Mouse (Mus musculus) A20 (cell line): ENCODE data around the gene Rhebl1.

Experiments used
- DNase-seq: peaks from one replicate; pipeline ENCODE4 v3.0.0-alpha.2; 2011; ENCODE audit warnings: low read depth, low spot score

Gene Rhebl1

DNA sequence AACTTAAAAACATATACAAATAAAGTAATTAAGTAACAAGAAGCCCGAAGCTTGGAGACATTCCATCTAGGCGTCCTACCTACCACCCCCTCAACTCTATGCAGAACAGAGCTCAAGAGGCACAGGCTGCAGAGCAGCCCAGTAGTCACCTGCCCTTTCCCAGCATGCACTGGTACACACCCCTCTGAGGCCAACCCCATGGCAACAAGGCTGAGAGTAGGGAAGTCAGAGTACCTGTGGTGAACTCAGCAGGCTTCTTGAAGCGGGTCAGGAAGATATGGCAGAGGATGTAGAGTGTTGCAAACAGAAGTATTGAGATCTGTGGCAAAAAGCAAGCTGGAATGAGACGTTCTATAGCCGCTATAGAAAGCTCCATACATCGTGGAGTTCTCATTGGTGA lies 20.6 kb upstream of the Rhebl1 start:
- no peak for DNase-seq

DNA sequence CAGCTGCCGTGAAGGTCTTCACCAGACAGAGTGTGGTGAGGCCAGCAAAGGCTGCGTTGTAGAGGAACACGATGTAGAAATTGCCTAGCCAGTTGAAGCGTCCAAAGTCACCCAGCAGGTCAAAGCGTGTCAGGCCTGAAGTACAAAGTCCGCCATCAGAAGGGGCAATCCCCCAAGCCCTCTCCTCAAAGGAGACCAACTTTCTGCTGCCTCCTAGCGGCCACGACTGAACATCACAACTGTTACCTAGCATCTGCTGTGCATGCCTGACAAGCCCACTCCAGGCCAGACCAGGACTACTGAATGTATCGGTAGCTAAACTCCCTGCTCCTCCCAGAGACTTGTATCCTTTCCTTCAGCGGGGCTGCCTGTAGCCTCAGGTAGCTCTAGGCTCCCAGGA lies 10.4 kb upstream of the Rhebl1 start:
- peak; percentile 52 for DNase-seq

DNA sequence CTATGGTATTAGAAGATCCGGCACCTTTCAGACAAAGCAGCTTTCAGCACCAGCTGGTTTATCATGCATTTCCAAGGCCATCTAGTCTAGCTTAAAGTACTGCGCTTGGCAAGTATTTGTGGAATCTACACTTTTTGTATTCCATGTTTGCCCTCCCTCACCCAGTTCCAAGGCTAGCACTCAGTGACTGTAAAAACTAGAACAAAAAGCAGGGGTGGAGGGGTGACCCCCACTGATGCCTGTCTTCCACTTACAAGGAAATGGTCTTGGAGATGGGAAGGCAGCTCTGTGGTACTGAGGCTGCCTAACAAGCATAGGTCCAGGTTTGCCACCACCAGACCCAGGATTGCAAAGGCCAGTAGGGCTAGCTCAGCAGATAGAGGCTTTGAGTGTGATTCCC lies 8.3 kb upstream of the Rhebl1 start:
- no peak for DNase-seq

DNA sequence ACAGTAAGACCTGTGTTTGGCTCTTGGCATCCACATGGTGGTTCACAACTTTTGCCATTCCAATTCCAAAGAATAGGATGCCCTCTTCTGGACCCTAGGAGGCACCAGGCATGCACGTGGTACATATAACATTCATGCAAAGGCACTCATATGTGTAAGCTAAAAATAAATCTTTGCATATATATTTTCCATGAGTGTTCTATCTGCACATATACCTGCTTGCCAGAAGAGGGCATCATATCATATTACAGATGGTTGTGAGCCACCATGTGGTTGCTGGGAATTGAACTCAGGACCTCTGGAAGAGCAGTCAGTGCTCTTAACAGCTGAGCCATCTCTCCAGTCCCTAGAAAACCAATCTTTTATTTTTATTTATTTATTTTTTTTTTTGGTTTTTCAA lies 7.2 kb upstream of the Rhebl1 start:
- no peak for DNase-seq

DNA sequence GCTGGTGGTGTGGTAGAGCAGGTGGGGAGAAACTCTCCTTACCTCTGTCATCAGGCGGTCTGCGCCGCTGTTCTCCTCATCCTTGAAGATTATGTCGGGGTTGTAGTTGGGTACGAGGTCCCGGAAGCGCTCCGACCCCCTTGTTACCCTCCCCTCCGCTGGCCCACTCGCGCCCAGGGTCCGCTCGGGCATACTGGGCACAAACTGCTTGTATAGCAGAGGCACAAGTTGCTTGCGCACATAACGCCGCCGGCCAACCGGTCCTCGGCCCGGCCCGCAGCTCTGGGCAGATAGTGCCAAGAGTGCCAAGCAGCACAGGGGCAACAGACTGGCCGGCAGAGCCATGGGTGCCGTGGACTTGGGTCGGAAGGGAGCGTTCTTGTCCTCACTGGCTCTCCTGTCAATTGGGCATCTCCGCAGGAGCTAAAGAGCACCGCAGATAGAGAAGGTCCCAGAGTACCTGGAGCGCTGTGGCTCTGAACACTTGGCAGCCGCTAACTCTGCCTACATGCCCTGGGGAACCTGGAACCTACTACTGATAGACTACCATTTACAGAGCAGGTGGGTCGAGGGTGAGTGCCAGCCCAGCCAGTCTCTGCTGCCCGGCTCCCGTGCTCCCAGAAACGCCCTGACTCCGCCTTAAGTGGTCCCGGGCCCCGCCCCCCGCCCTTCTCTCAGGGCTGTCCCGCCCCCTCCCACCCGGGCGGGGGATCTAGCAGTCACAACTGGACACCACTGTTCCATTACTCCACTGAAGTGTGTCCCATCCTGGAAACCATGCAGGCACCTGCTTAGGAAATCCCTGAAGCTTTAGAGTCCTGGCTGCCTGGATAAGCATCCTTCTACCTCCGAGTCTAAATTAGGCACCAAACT lies 3.8 kb upstream of the Rhebl1 start, which contains the start of gene Dhh:
TSS of gene Dhh (minus strand) at position 613 of the 873 bp plus-strand sequence.
- no peak for DNase-seq

DNA sequence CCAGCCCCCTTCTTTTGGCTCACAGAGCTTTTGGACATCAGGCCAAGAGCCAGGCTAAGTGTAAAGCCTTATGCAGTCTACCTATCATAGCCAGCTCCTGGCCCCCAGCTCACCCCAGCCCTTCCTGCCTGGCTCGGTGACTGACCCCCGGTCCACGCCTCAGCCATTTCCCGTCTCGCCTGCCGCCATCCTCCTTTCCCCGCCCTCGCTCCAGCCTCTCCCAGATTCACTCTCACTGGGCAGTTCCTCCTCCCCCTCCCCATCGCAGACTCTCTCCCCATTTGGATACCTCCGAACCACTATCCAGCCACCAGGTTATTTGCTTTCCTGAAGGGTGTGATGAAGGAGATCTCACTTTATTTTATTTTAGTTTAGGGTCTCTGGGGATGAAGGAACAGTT lies 3.2 kb upstream of the Rhebl1 start:
- no peak for DNase-seq

DNA sequence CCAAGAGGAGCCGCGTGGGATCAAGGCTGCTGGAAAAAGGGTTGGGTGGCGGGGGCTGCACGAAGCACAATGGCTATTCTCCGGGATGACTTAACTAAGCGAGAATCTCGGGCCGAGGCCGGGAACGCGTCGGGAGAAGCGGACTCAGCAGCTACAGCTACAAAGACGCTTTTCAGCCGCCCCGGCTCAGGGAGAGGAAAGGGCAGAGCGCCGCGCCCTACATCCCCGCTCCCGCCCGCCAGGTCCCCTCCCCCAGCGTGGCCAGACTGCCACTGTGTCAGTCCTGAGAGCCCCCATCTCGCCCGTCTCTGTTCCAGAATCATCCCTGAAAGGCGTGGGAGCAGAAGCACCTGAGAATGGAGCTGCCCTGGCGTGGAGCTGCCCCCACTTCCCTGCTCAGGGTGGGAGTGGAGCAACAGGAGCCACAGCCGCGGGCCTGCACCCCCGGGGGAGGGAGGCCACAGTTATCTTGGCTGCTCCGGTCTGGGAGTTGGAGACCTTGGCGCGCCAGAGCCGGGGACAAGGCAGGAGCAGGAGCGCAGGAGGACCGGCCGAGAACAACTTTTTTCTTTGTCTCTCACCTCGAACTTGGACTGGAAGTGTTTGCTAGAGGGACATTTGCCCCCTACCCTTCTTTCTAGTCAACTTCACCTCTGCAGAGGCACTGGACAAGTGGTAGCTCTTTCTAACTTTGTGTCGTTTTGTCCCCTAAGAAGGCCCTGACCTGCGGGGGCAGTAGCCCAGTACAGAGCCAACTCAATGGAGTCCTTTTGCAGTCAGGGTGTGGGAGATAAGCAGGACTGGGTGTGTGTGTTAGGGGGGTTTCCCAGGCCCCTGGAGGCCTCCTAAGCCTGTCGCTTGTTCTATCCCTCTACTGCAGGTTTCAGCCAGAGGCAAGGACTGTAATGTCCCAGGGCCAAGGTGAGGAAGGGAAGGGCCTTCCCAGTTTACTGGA lies 1.6 kb upstream of the Rhebl1 start:
- no peak for DNase-seq

DNA sequence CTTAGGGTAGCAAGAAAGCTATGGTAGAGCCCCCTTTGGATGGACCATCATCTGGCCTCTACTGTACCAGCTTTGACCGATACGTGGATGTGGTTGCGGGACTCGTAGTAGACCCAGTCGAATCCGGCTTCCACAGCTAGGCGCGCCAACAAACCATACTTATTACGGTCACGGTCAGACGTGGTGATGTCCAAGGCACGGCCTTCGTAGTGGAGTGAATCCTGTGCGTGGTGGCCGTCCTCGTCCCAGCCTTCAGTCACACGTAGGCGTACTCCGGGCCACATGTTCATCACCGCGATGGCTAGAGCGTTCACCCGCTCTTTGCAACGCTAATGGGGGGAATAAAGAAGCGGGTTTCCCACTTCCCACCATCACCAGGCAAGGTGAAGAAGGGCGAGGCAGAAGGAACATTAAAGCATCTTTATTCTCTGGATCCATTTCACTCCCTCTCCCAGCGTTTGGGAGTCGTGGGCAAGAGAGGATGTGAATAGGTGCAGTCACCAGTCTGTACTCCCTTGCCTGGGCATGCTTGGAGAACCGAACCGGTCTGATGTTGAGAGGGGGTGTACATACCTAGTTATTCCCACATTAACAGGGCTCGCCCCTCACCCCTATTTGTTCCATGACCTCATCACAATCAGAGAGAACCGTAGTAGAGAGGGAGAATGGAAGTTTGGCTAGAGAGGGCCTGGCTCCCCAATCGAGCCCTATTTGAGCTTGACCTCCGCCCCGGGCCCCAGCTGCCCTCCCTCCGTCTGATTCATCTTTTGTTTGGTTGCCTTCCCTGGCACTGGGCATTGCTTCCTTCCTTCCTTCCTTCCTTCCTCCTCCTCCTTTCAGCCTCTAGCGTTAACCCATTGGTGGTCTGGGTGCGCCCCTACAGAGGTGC lies 650 bp upstream of the Rhebl1 start:
- no peak for DNase-seq

DNA sequence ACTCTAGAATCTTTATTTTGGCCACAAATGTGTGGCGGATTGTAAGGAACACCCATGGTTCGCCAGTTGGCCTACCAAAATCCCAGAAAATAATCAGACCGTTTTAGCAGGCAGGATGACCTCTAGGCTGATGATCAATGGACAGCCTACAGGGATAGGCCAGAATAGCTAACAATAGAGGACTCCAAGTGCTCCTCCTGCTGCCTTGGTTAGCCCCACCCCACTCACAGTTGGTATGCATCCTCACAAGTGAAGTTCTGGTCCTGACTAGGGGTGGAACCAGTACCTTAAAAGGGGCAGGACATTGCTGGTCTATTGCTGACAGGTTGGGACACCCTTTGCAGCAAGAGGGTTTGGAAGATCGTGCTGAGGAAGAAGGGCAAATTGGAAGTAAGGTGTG lies 1.3 kb downstream of the Rhebl1 start:
- DNase-seq = no peak

DNA sequence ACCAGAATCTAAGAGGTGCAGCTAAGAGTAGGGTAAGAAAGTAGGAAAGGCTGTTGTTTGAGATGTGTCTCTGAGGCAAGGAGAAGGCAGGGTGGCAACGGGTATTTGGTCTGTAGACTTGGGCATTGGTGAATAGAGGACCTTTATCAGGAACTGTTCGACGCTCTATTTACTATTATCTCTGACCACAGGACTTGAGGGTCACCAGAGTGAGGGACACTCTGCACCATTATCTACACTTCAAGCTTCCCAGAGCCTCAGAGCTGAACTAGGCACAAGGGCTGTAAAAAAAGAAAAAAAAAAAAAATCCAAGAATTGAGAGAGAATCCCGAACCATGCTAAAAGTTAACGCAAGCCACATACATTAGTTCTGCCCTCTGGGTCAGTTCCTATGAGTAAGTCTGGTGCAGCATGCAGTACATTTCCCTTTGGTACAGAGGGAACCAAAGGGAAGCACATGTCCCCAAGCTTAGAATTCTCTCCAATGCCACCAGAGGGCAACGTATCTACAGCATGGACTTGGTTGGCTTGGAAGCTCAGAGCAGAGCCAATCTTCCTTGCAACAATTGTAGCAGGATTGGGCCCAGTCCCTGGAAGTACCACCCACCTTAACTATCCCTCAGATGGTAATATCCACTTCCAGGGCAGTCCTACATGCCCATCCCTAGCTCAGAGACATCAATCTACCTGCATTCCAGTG lies 2.3 kb downstream of the Rhebl1 start:
- DNase-seq = peak; percentile 64

DNA sequence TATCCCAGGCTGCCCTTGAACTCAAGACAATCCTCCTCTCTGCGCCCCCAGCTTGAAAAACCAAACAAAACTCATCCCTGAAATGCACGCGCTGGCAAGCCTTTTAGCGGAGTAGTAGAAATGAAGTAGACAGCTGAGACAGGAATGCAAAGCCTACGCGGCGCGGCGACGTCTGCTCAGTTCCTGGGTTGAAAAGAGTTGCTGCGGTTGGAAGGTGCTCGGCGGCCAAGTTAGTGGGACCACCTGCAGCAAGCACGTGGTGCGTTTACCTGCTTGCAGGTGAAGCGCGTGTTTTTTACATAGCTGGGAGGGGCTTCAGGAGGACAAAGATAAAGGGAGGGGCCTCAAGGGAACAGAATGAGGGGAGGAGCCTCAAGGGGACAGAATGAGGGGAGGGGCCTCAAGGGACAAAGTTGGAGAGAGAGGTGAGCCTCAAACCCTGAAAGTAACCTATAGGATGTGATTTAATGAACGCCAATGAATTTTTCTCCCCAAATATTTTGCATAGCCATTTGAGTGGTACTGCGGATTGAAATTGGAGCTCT lies 3.1 kb downstream of the Rhebl1 start:
- DNase-seq = no peak

DNA sequence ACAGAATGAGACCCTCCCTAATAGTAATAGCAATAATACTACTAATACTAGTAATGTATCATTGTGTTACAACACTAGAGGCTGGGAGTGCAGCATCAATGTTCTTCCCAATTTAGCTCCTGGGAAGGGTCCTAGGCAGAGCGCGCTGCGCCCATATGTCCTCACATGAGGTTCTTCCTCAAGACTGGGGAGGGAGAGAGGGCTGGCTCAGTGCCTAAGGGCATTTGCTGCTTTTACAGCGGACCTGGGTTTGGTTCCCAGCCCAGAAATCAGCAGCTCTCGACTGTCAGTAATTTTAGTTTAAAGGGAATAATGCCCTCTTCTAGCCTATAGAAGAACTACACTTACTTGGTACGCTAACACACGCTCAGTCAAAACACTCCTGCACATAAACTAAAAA lies 6.8 kb downstream of the Rhebl1 start:
- DNase-seq = no peak

DNA sequence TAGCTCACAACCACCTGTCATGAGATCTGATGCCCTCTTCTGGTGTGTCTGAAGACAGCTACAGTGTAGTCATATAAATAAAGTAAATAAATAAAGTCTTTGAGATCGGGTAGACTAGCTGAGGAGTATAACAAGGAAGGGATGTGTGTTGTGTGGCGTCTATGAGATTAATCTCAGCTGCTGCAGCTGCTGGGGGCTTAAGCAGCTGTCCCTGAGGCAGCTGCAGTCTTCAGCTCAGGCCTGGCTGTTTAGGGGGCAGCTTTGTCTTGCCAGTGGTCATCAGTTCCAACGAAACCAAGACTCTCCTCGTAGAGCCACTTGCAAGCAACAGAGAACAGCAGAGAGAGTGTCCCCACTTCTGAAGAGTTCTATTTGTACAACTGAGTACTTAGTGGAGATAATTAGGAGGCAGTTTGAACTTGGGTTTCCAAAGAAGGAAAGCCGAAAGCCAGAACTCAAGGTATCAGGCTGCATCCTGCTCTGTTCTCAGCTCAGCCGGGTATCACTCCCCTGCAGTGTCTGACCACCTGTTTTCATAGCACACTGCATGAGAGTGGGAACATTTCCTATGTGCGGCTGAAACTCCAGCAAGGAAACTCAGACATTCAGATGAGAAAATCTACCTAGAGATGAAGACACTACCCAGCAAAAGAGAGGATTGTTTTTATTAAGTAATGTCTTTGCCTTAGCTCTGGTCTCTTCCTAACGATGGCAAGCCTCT lies 7.5 kb downstream of the Rhebl1 start:
- no peak for DNase-seq

DNA sequence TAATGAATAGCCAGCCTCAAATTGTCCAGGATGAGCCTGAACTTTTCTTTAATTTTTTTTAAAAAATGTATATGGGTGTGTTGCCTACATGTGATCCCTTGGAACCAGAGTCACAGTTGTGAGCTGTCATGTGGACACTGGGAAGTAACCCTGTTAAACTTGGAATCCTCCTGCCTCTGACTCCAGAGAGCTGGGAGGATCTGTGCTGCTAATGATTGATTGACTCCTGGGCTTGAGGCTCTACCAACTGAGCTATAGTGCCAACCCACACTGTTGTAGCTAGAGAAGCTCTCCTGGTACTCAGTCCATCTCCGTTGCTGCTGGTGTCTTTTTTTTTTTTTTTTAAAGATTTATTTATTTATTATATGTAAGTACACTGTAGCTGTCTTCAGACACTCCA lies 10.2 kb downstream of the Rhebl1 start:
- DNase-seq = no peak

DNA sequence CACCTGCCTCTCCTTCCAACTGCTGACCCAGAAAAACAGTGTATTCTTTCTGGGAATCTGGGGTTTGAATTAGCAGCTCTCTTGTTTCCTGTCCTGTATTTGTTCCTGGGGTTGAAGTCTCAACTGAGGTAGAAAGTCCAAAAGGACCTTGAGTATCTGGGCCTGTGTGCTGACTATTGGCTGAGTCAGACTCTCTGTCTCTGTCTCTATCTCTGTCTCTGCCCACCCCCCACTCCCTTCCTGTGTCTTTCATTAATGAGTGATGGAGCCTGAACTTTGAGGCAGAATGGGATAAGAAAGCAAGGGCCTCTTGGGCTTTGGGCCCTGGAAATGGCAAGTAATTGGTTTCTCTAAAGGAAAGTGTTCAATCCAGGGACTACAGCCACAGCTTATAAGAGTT lies 10.7 kb downstream of the Rhebl1 start:
- no peak for DNase-seq

DNA sequence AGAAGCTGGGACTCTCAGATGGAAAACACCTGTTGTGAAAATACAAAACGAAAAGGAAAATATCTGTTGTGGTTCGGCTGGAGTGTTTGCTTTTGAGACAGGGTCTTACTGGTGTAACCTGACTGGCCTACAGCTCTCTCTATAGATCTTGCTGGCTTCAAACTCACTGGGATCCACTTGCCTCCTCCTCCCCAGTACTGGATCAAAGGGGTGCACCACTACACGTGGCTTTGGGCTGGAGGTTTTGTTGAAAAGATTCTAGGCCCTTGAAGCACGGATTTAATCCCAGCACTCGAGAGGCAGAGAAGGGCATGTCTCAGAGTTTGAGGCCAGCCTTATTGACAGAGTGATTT lies 12.7 kb downstream of the Rhebl1 start:
- DNase-seq = no peak

DNA sequence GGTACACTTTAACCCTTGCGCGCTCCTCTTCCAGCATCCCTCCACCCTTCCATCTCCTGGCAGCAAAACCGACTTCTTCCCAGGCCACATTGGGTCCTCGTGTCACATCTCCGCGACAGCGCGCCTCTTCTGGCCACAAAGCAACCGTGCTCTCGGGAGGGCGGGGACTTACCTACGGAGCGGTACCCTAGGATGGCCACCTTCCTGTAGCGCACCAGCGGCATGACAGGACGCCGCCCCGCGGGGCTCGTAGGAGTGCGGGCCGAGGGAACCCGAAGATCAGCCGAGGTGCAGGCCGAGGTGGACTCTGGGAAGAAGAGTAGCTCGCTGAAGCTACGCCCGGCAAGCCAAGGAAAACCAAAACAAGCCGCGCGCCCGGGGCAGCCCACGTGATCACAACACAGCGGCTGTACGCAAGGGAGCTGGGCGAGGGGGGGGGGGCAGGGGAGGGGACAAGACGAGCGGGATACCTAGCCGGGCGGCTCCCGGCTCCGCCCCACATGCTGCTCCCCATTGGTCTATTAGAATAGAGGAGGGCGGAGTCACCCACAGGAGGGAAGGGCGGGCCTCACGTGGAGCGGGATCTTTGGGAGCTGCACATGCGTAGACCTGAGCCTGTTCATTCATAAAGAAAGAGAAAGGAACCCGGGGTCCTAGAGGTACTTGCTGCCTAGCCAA lies 13.2 kb downstream of the Rhebl1 start:
- peak; percentile 99 for DNase-seq

DNA sequence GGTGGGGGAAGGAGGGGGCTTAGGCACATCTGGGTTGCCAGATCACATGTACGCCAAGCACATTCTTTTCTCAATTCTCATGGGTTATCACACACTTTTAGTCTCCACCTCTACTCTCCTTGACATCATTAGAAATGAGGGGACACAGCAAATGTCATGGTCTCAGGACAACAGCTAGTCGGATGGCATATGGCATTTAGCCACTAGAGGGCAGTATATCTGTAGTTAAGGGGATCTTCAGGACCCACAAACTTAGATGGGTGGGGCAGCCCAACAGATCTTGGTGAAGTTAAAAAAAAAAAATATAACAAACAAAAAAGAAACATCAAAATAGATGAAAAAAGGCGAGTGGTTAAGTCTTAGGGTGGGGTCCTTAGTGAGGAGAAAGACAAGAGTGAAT lies 17.0 kb downstream of the Rhebl1 start:
- DNase-seq = peak; percentile 84
